Mouse (Mus musculus) cortical plate, adult 2 months (tissue): ENCODE data around the gene Tenm1.

Experiments
- CTCF ChIP-seq: fragments of 200-500 bp; IDR thresholded peaks from 2 replicates; pipeline ENCODE4 v1.5.1; 2011; ENCODE audit warnings: mild to moderate bottlenecking, control low read depth, low read length; ENCODE audit not compliant: insufficient read depth; ENCODE audit errors: extremely low read depth
- POLR2A ChIP-seq: fragments of 200-500 bp; IDR thresholded peaks from 2 replicates; pipeline ENCODE4 v1.6.1; 2011; ENCODE audit warnings: mild to moderate bottlenecking, low read length, control low read depth; ENCODE audit not compliant: insufficient read depth; ENCODE audit errors: extremely low read depth

- TF ChIP-seq CTCF (no peak), POLR2A (no peak)
Observed at GRCm38 (mm10) chrX:42548513-42548912, 880.4 kb downstream of the Tenm1 start.
